Mouse (Mus musculus) myocyte (in vitro differentiated cells): ENCODE results near the gene Vasn. TPM values are rescaled to one million over a fixed set of nuclear protein-coding genes. Genes with fewer than 3 reads are reported as not detected.

Experiments used
- H3K27me3 ChIP-seq: one replicate; pipeline ENCODE4 v1.6.1; 2011; ENCODE audit not compliant: control insufficient read depth, insufficient read depth, insufficient read length
- H3K36me3 ChIP-seq: one replicate; pipeline ENCODE4 v1.6.1; 2011; ENCODE audit not compliant: control insufficient read depth, insufficient read depth
- H3K4me2 ChIP-seq: one replicate; pipeline ENCODE4 v1.6.1; 2011; ENCODE audit warnings: low read depth, control low read depth
- H3K4me3 ChIP-seq: one replicate; pipeline ENCODE4 v1.5.1; 2011; ENCODE audit warnings: mild to moderate bottlenecking, control low read depth, moderate library complexity
- H3K79me2 ChIP-seq: one replicate; pipeline ENCODE4 v1.6.1; 2011; ENCODE audit not compliant: control insufficient read depth, insufficient read depth
- H3ac ChIP-seq: one replicate; pipeline ENCODE4 v1.6.1; 2011; ENCODE audit not compliant: control insufficient read depth, insufficient read length
- CEBPB ChIP-seq: IDR thresholded peaks from 2 replicates; pipeline ENCODE4 v1.6.1; 2011; ENCODE audit warnings: mild to moderate bottlenecking, moderate library complexity; ENCODE audit not compliant: poor library complexity, insufficient read depth, severe bottlenecking
- E2F4 ChIP-seq: IDR thresholded peaks from one replicate; pipeline ENCODE4 v1.6.1; 2011; ENCODE audit warnings: mild to moderate bottlenecking, control low read depth, moderate library complexity; ENCODE audit not compliant: insufficient read depth
- MAX ChIP-seq: IDR thresholded peaks from one replicate; pipeline ENCODE4 v1.6.1; 2011; ENCODE audit warnings: low read depth, mild to moderate bottlenecking, control low read depth
- MYOD1 ChIP-seq, 3 experiments: IDR thresholded peaks; one replicate each; pipeline ENCODE4 v1.6.1; 2011; ENCODE audit warnings: control low read depth in 2 of 3, low read depth in 2 of 3, mild to moderate bottlenecking in 2 of 3, moderate library complexity in 1 of 3; ENCODE audit not compliant: insufficient read length in 2 of 3, control insufficient read depth in 1 of 3
- MYOG ChIP-seq, 3 experiments: IDR thresholded peaks; one replicate each; pipeline ENCODE4 v1.6.1; 2011; ENCODE audit warnings: control low read depth in 2 of 3, low read depth in 2 of 3, mild to moderate bottlenecking in 2 of 3; ENCODE audit not compliant: insufficient read length in 2 of 3, control insufficient read depth in 1 of 3, insufficient read depth in 1 of 3
- POLR2A ChIP-seq: IDR thresholded peaks from one replicate; pipeline ENCODE4 v1.6.1; 2011; ENCODE audit warnings: low read depth, mild to moderate bottlenecking, control low read depth, moderate library complexity; ENCODE audit not compliant: insufficient read length
- POLR2AphosphoS2 ChIP-seq: IDR thresholded peaks from one replicate; pipeline ENCODE4 v1.6.1; 2011; ENCODE audit warnings: low read depth, control low read depth; ENCODE audit not compliant: insufficient read length
- REST ChIP-seq: IDR thresholded peaks from one replicate; pipeline ENCODE4 v1.6.1; 2011; ENCODE audit warnings: mild to moderate bottlenecking, control low read depth, moderate library complexity; ENCODE audit not compliant: insufficient read depth, insufficient read length
- SRF ChIP-seq: IDR thresholded peaks from one replicate; pipeline ENCODE4 v1.6.1; 2011; ENCODE audit warnings: low read depth; ENCODE audit not compliant: control insufficient read depth, insufficient read length
- TCF12 ChIP-seq: IDR thresholded peaks from one replicate; pipeline ENCODE4 v1.6.1; 2011; ENCODE audit warnings: mild to moderate bottlenecking, control low read depth; ENCODE audit not compliant: poor library complexity, insufficient read depth, severe bottlenecking
- TCF3 ChIP-seq: IDR thresholded peaks from one replicate; pipeline ENCODE4 v1.6.1; 2011; ENCODE audit warnings: low read depth, control low read depth; ENCODE audit not compliant: insufficient read length
- USF1 ChIP-seq: IDR thresholded peaks from one replicate; pipeline ENCODE4 v1.6.1; 2011; ENCODE audit warnings: low read depth, mild to moderate bottlenecking, control low read depth, moderate library complexity
- polyA plus RNA-seq: library from polyadenylated mRNA; unstranded; fragments of >200 nt; fragmentation: generic; extraction: Trizol; gene quantifications from one replicate; pipeline ENCODE4 v1.2.1, GENCODE M21; 2012; ENCODE audit warnings: missing spikeins

Gene Vasn
- polyA plus RNA-seq, 1 experiment = 34.7 TPM

- no peak for TF ChIP-seq POLR2A
- TF ChIP-seq E2F4 = no peak
- TF ChIP-seq MAX = no peak
- TF ChIP-seq CEBPB = no peak
- TF ChIP-seq SRF = no peak
- peak in 2 of 3 experiments; percentile 60 to 76 for TF ChIP-seq MYOD1 (IDR thresholded peaks at IDR 0.05; ENCODE audit: control insufficient read depth in 1 of 3, insufficient read length in 2 of 3, low read depth in 2 of 3)
- peak in 2 of 3 experiments; percentile 78 to 88 for TF ChIP-seq MYOG (IDR thresholded peaks at IDR 0.05; ENCODE audit: control insufficient read depth in 1 of 3, insufficient read depth in 1 of 3, insufficient read length in 2 of 3, low read depth in 2 of 3)
- no peak for TF ChIP-seq TCF12
- TF ChIP-seq POLR2AphosphoS2 = no peak
- no peak for TF ChIP-seq USF1
- no peak for TF ChIP-seq TCF3
- no peak for TF ChIP-seq REST
- no peak overlapping the region for H3ac ChIP-seq
- peaks cover 22% of the 10 kb centered on the region for H3K79me2 ChIP-seq
- no peaks in the 10 kb centered on the region for H3K27me3 ChIP-seq
- H3K36me3 ChIP-seq = peaks cover 4% of the 10 kb centered on the region
- H3K4me3 ChIP-seq = no peak overlapping the region
- no peak overlapping the region for H3K4me2 ChIP-seq
Measured at GRCm38 (mm10) chr16:4627105-4627504, 12.6 kb upstream of the Vasn start.

- Histone ChIP-seq H3K4me3 (no peak overlapping the region), H3K27me3 (no peaks in the 10 kb centered on the region), H3K4me2 (no peak overlapping the region), H3K36me3 (peaks cover 4% of the 10 kb centered on the region), H3ac (no peak overlapping the region), H3K79me2 (peaks cover 5% of the 10 kb centered on the region)
- TF ChIP-seq MYOG (IDR thresholded peaks at IDR 0.05; ENCODE audit: control insufficient read depth in 1 of 3, insufficient read depth in 1 of 3, insufficient read length in 2 of 3, low read depth in 2 of 3) = no peak
- no peak for TF ChIP-seq USF1
- TF ChIP-seq REST = no peak
- TF ChIP-seq E2F4 = no peak
- TF ChIP-seq TCF3 = no peak
Measured at GRCm38 (mm10) chr16:4628898-4629419, 10.8 kb upstream of the Vasn start.

GRCm38 (mm10) chr16:4629950-4630349 is 9.8 kb upstream of the Vasn start:
- Histone ChIP-seq H3K36me3 (peaks cover 4% of the 10 kb centered on the region), H3K4me2 (no peak overlapping the region), H3K4me3 (no peak overlapping the region), H3ac (no peak overlapping the region), H3K79me2 (no peaks in the 10 kb centered on the region), H3K27me3 (no peaks in the 10 kb centered on the region)
- TF ChIP-seq POLR2AphosphoS2 = no peak

GRCm38 (mm10) chr16:4632050-4632449 is 7.7 kb upstream of the Vasn start:
- H3K4me2 ChIP-seq = no peak overlapping the region
- no peak for TF ChIP-seq E2F4
- no peak for TF ChIP-seq MYOG (IDR thresholded peaks at IDR 0.05; ENCODE audit: control insufficient read depth in 1 of 3, insufficient read depth in 1 of 3, insufficient read length in 2 of 3, low read depth in 2 of 3)
- no peak for TF ChIP-seq CEBPB
- no peak for TF ChIP-seq SRF
- TF ChIP-seq POLR2A = no peak
- no peak for TF ChIP-seq MAX
- TF ChIP-seq TCF3 = no peak
- TF ChIP-seq REST = no peak
- TF ChIP-seq POLR2AphosphoS2 = no peak
- no peak for TF ChIP-seq TCF12
- TF ChIP-seq MYOD1 (IDR thresholded peaks at IDR 0.05; ENCODE audit: control insufficient read depth in 1 of 3, insufficient read length in 2 of 3, low read depth in 2 of 3) = no peak
- TF ChIP-seq USF1 = no peak
- no peak overlapping the region for H3ac ChIP-seq
- no peak overlapping the region for H3K4me3 ChIP-seq
- H3K27me3 ChIP-seq = no peaks in the 10 kb centered on the region
- H3K79me2 ChIP-seq = no peaks in the 10 kb centered on the region
- peaks cover 4% of the 10 kb centered on the region for H3K36me3 ChIP-seq

GRCm38 (mm10) chr16:4633661-4634060 is 6.1 kb upstream of the Vasn start:
- Histone ChIP-seq H3K36me3 (peaks cover 4% of the 10 kb centered on the region), H3K4me3 (no peak overlapping the region), H3K4me2 (no peak overlapping the region), H3K27me3 (no peaks in the 10 kb centered on the region), H3K79me2 (no peaks in the 10 kb centered on the region), H3ac (no peak overlapping the region)
- TF ChIP-seq SRF = no peak
- no peak for TF ChIP-seq MYOD1 (IDR thresholded peaks at IDR 0.05; ENCODE audit: control insufficient read depth in 1 of 3, insufficient read length in 2 of 3, low read depth in 2 of 3)
- TF ChIP-seq POLR2A = no peak
